Mouse (Mus musculus) neutrophil, adult 5-6 weeks (primary cell): ENCODE measurements around the gene Cacna1a. TPM values are rescaled to one million over a fixed set of nuclear protein-coding genes. Genes with fewer than 3 reads are reported as not detected.

ENCODE experiments used
- ATAC-seq: fragments of 151-379, 151-347 bp; 2 replicates; pipeline ENCODE4 v1.8.0; 2017; ENCODE audit warnings: mild to moderate bottlenecking, moderate TSS enrichment; ENCODE audit not compliant: insufficient number of reproducible peaks, poor library complexity, low FRiP score, severe bottlenecking; ENCODE audit errors: extremely low read depth
- total RNA-seq: library from RNA; stranded (forward); fragments of 200-1000 nt; gene quantifications from 2 replicates; pipeline ENCODE4 v1.2.3, GENCODE M21; 2017

Gene Cacna1a
- total RNA-seq, 1 experiment from 2014 or later = 2.0 TPM

GRCm38 (mm10) chr8:84395751-84396457 is 7.7 kb downstream of the Cacna1a start:
- no peak for ATAC-seq

- no peak for ATAC-seq
Measured at GRCm38 (mm10) chr8:84413886-84414851, 25.9 kb downstream of the Cacna1a start.

GRCm38 (mm10) chr8:84414918-84415317 is 26.7 kb downstream of the Cacna1a start:
- ATAC-seq = no peak

- no peak for ATAC-seq
Measured at GRCm38 (mm10) chr8:84415378-84415898, 27.2 kb downstream of the Cacna1a start.

- no peak for ATAC-seq
Measured at GRCm38 (mm10) chr8:84416041-84416440, 27.8 kb downstream of the Cacna1a start.

GRCm38 (mm10) chr8:84416915-84417314 is 28.7 kb downstream of the Cacna1a start:
- no peak for ATAC-seq

GRCm38 (mm10) chr8:84417840-84418239 is 29.6 kb downstream of the Cacna1a start:
- no peak for ATAC-seq

GRCm38 (mm10) chr8:84424426-84424825 is 36.2 kb downstream of the Cacna1a start:
- ATAC-seq = no peak

- no peak for ATAC-seq
Measured at GRCm38 (mm10) chr8:84426087-84426486, 37.8 kb downstream of the Cacna1a start.

GRCm38 (mm10) chr8:84426582-84426981 is 38.3 kb downstream of the Cacna1a start:
- no peak for ATAC-seq

GRCm38 (mm10) chr8:84428034-84428433 is 39.8 kb downstream of the Cacna1a start:
- ATAC-seq = no peak

GRCm38 (mm10) chr8:84429014-84429413 is 40.8 kb downstream of the Cacna1a start:
- no peak for ATAC-seq

GRCm38 (mm10) chr8:84429492-84429891 is 41.3 kb downstream of the Cacna1a start:
- ATAC-seq = no peak

GRCm38 (mm10) chr8:84435370-84435769 is 47.1 kb downstream of the Cacna1a start:
- no peak for ATAC-seq

GRCm38 (mm10) chr8:84439813-84440212 is 51.6 kb downstream of the Cacna1a start:
- no peak for ATAC-seq

- no peak for ATAC-seq
Measured at GRCm38 (mm10) chr8:84442043-84442442, 53.8 kb downstream of the Cacna1a start.

GRCm38 (mm10) chr8:84446571-84446991 is 58.3 kb downstream of the Cacna1a start:
- no peak for ATAC-seq

GRCm38 (mm10) chr8:84454532-84454931 is 66.3 kb downstream of the Cacna1a start:
- ATAC-seq = no peak

GRCm38 (mm10) chr8:84458853-84459252 is 70.6 kb downstream of the Cacna1a start:
- ATAC-seq = no peak

- no peak for ATAC-seq
Measured at GRCm38 (mm10) chr8:84459276-84459675, 71.0 kb downstream of the Cacna1a start.
